Mouse (Mus musculus): Measurements from ENCODE around the gene Ugt1a6a.

GRCm38 (mm10) chr1:88250023-88250422 lies 115.4 kb downstream of the Ugt1a6a start:
- TF ChIP-seq CTCF (IDR thresholded peaks at IDR 0.05; ENCODE audit: low read depth, low read length) (no peak), POLR2A (IDR thresholded peaks at IDR 0.05; ENCODE audit: extremely low read depth, insufficient read depth, low read length) (no peak)
